Mouse (Mus musculus) brain, embryonic 14.5 days (tissue): ENCODE measurements at regions not wholly inside any gene's neighbourhood (a gene's known extent, or its start where the extent isn't known, plus 50 kb on each side); places are given as distances from the start of the nearest gene placed in this dataset.

Experiments used
- DNase-seq: peaks from one replicate; pipeline ENCODE4 v3.0.0-alpha.2; 2011; ENCODE audit warnings: low read depth
- CTCF ChIP-seq: fragments of 200-500 bp; IDR thresholded peaks from 2 replicates; pipeline ENCODE4 v1.5.1; 2012; ENCODE audit warnings: inconsistent platforms, mild to moderate bottlenecking, moderate library complexity, borderline replicate concordance; ENCODE audit not compliant: insufficient read depth, insufficient read length; ENCODE audit errors: extremely low read depth
- POLR2A ChIP-seq: fragments of 200-500 bp; IDR thresholded peaks from 2 replicates; pipeline ENCODE4 v1.6.1; 2012; ENCODE audit warnings: mild to moderate bottlenecking, inconsistent platforms, borderline replicate concordance; ENCODE audit not compliant: poor library complexity, insufficient read depth, insufficient read length, severe bottlenecking; ENCODE audit errors: extremely low read depth

DNA sequence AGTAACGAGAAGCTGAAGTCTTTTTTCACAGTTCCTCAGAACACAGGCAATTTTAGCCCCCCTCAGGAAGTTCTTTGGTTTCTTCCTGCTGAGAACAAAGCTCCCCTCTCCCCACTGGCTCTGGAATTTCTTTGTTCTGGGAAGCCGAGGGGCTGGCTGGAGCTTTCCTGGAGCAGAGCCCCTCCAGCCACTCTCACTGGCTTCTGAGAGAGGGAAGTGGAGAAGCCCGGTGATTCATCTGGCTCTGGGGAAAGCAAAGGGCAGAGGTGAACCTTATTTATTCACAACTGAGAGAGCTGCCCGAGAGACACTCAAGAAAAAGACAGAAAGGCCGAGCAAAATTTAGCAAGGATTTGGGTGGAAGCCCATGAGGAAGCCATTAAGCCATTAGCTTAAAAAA is 63.9 kb downstream of the Ddx3x start:
- no peak for TF ChIP-seq POLR2A
- no peak for TF ChIP-seq CTCF
- peak; percentile 84 for DNase-seq

DNA sequence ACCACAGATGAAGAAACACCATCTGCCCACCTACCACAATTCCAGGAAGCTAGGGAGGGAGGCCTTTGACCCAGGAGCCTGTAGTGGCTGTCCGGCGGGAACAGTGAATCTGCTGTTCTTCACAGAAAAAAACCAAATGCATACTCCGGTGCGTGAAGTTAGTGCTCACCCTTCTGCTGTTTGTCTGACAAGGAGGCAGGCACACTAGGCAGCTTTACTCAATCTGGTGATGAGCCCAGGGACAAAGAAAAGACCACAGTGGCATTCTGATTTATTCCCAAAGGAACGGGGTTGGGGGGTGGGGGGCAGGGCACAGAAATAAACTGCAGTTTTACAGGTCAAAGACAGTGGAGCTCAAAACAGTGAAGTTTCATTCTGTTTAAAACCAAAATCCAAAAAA is 64.4 kb downstream of the Ddx3x start:
- TF ChIP-seq POLR2A (no peak), CTCF (no peak)
- peak; percentile 61 for DNase-seq

DNA sequence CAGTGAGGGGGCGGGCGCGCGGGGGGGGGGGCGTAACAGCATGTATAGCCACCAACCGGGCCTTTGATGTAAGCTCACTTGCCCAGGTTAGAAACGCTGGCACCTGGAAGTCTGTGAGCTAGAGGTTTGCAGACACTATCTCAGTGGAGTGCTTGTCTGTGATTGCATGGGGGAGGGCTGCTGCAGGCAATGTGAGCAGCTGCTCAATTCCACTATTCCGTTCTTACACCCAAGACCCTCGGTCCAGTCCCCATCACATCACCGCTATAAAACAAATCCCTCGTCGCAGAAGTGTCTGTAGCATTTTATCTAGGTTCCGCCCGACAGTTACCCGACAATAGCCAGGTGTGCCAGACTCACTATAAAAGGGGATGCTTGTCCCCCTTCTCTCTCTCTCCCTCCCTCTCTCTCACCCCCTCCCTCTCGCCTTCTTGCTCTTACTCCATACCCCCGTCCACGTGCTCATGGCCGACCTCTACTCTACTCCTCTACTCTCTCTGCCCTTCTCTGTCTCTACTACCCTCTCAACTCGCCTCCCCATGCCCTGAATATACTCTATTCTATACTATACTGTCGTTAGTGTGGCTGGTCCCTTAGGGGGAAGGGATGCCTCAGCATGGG is 65.4 kb downstream of the Ddx3x start:
- peak; percentile 77 for DNase-seq
- TF ChIP-seq POLR2A, result no peak
- TF ChIP-seq CTCF, result no peak

- TF ChIP-seq POLR2A (no peak), CTCF (no peak)
- DNase-seq, result no peak
These were observed 65.9 kb downstream of the Ddx3x start for GRCm38 (mm10) chrX:13346696-13347026.

- TF ChIP-seq CTCF (no peak), POLR2A (peak; percentile 5; the same call in 1 of the 2 replicates)
- peak; percentile 96 for DNase-seq
These were observed 66.5 kb downstream of the Ddx3x start for GRCm38 (mm10) chrX:13347027-13347840.

GRCm38 (mm10) chrX:13348415-13348814 is 67.6 kb downstream of the Ddx3x start:
- DNase-seq, result no peak
- TF ChIP-seq POLR2A (no peak), CTCF (no peak)

DNA sequence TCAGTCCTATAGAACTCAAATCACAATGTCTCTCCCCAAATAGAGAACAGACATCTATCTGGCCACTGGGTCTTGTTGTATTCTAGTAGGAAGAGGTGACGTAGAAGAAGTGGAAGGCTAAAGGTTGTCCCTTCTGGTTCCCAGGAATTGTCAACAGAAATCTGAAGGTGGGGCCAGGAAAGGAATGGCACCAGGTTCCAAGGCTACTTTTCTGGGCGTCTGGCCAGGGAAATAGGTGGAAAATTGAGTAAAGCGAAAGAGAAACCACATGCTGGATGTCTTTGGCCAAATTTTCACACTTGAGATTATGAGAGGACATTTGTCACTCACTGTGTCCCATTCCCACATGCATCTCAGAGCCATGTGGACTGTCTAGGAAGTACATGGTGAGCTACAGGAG is 69.7 kb downstream of the Ddx3x start:
- DNase-seq, result no peak
- no peak for TF ChIP-seq POLR2A
- TF ChIP-seq CTCF, result no peak

- no peak for TF ChIP-seq CTCF
- TF ChIP-seq POLR2A, result no peak
- no peak for DNase-seq
These were observed 76.5 kb downstream of the Ddx3x start for GRCm38 (mm10) chrX:13357149-13357783.

- DNase-seq, result no peak
- TF ChIP-seq POLR2A (no peak), CTCF (no peak)
These were observed 77.2 kb downstream of the Ddx3x start for GRCm38 (mm10) chrX:13357973-13358372.

DNA sequence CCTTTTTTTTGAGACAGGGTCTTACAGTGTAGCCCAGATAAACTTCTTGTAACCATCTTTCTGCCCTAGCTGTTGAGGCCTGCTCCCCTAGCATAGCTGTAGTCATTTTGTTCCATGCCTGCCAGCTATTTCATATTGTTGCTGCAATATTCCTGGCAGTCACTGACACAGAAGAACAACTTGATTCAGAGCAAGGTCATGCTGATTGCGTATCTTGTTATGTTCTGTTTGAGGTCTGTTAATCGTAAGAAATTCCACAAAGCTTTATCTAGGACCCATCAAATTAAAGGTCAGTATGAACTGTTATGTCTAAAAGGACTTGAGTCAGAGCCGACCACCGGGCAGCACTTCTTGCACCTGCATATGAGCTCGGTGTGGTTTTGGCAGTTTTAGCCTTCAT is 79.7 kb downstream of the Ddx3x start:
- DNase-seq, result no peak
- no peak for TF ChIP-seq POLR2A
- TF ChIP-seq CTCF, result no peak

DNA sequence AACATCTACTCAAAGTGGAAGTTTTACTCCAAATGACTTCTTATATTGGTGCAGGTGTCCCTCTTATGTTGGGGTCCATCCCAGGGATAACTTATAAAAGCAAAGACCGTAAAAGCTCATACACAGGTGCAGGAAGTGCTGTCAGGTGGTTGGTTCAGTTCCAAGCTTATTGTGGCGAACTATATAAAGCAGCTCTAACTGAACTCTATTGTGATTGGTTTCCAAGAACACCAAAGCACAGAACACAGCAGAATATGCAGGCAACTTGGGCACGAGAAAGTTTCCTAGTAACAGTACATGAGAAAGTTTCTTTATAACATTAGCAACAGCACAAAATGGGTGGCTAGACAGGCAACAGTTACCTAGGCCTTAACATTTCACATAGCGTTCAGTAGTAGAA is 89.5 kb downstream of the Ddx3x start:
- DNase-seq, result no peak
- no peak for TF ChIP-seq POLR2A
- no peak for TF ChIP-seq CTCF
